8 mouse cellular contexts compared by ENCODE assay signal in genomic region chr19:7420108-7420507, GRCm38 (mm10). TPM values are rescaled to one million over a fixed set of nuclear protein-coding genes. Genes with fewer than 3 reads are reported as not detected.
DNase-seq lines count a peak whose midpoint lies in the region; ATAC-seq and TF ChIP-seq lines count a peak whose summit lies in the region.
"Had no signal": no experiment of that assay in that cellular context is flagged by ENCODE, and none has a peak within 500 bp of the region (broad histone marks: within the 10 kb centered on the region; RNA-seq: fewer than 3 reads in every experiment).

No protein-coding gene starts in this region.

- H3K4me2 ChIP-seq in liver, embryonic 11.5 days, result peak overlapping the region; percentile 95
- no peak overlapping the region for H3K4me2 ChIP-seq in liver, postnatal 0 days (ENCODE audit: low read depth, low read length)
- peak overlapping the region; percentile 76 for H3K4me2 ChIP-seq in hindbrain, embryonic 12.5 days (replicated peaks)
- H3K4me2 ChIP-seq in midbrain, embryonic 15.5 days, result peak overlapping the region; percentile 72

- no peak for TF ChIP-seq EP300 in liver, postnatal 0 days (IDR thresholded peaks at IDR 0.05; ENCODE audit: low read depth)

- no peak for DNase-seq in liver, embryonic 11.5 days (ENCODE audit: low spot score)
- DNase-seq in liver, postnatal 0 days, result no peak
- no peak for DNase-seq in forebrain, embryonic 10.5 days (ENCODE audit: extremely low spot score, low spot score)
- DNase-seq in ovary, postnatal 14 days (ENCODE audit: low spot score), result no peak
- no peak for DNase-seq in left cerebral cortex, adult 18-20 months (ENCODE audit: low spot score in 2 of 2)
- DNase-seq: lung, adult 2 months had no signal

- H3K27me3 ChIP-seq in liver, embryonic 11.5 days (replicated peaks; ENCODE audit: control insufficient read depth, insufficient read depth, low read length), result peaks cover 12% of the 10 kb centered on the region
- H3K27me3 ChIP-seq in liver, postnatal 0 days (ENCODE audit: insufficient read depth, low read length), result peaks cover 23% of the 10 kb centered on the region
- H3K27me3 ChIP-seq in forebrain, embryonic 10.5 days (ENCODE audit: poor library complexity, severe bottlenecking), result peaks cover 60% of the 10 kb centered on the region
- H3K27me3 ChIP-seq in hindbrain, embryonic 12.5 days, result no peaks in the 10 kb centered on the region; the same call in 1 of the 2 replicates
- H3K27me3 ChIP-seq in midbrain, embryonic 15.5 days (replicated peaks), result no peaks in the 10 kb centered on the region

- H3K36me3 ChIP-seq in liver, embryonic 11.5 days (ENCODE audit: control insufficient read depth, insufficient read depth, low read length), result peaks cover 30% of the 10 kb centered on the region
- H3K36me3 ChIP-seq in liver, postnatal 0 days (replicated peaks; ENCODE audit: insufficient read depth, low read length), result no peaks in the 10 kb centered on the region
- peaks cover 60% of the 10 kb centered on the region for H3K36me3 ChIP-seq in forebrain, embryonic 10.5 days (replicated peaks)
- peaks cover 48% of the 10 kb centered on the region for H3K36me3 ChIP-seq in hindbrain, embryonic 12.5 days
- no peaks in the 10 kb centered on the region for H3K36me3 ChIP-seq in midbrain, embryonic 15.5 days (replicated peaks)

- H3K4me3 ChIP-seq in liver, embryonic 11.5 days (ENCODE audit: low read depth, low read length), result peak overlapping the region; percentile 96; the same call in 1 of the 2 replicates
- H3K4me3 ChIP-seq in liver, postnatal 0 days (ENCODE audit: low read depth, low read length), result no peak overlapping the region
- peak overlapping the region; percentile 88 for H3K4me3 ChIP-seq in forebrain, embryonic 10.5 days
- H3K4me3 ChIP-seq in hindbrain, embryonic 12.5 days, result peak overlapping the region; percentile 89
- peak overlapping the region; percentile 83 for H3K4me3 ChIP-seq in midbrain, embryonic 15.5 days

- 0 out of 2 replicates have a peak overlapping the region, but pooled peaks have one; percentile 1 for H3K9ac ChIP-seq in liver, embryonic 11.5 days (ENCODE audit: low read depth, low read length)
- no peak overlapping the region for H3K9ac ChIP-seq in liver, postnatal 0 days (replicated peaks)
- peak overlapping the region; percentile 99 for H3K9ac ChIP-seq in hindbrain, embryonic 12.5 days
- peak overlapping the region; percentile 89 for H3K9ac ChIP-seq in midbrain, embryonic 15.5 days

- no peak for TF ChIP-seq CTCF in liver, postnatal 0 days (IDR thresholded peaks at IDR 0.05; ENCODE audit: low read depth)

- peaks cover 49% of the 10 kb centered on the region for H3K4me1 ChIP-seq in liver, embryonic 11.5 days (replicated peaks; ENCODE audit: control insufficient read depth, insufficient read depth, low read length)
- H3K4me1 ChIP-seq in liver, postnatal 0 days (ENCODE audit: insufficient read depth), result peaks cover 27% of the 10 kb centered on the region
- H3K4me1 ChIP-seq in forebrain, embryonic 10.5 days, result peaks cover 80% of the 10 kb centered on the region
- peaks cover 68% of the 10 kb centered on the region for H3K4me1 ChIP-seq in hindbrain, embryonic 12.5 days
- peaks cover 73% of the 10 kb centered on the region for H3K4me1 ChIP-seq in midbrain, embryonic 15.5 days

- 71% methylated on average over 12 of the region's 12 CpGs for WGBS in liver, embryonic 11.5 days
- 68% methylated on average over 12 of the region's 12 CpGs for WGBS in liver, postnatal 0 days (ENCODE audit: insufficient replicate concordance)
- 72% methylated on average over 12 of the region's 12 CpGs for WGBS in forebrain, embryonic 10.5 days
- WGBS in hindbrain, embryonic 12.5 days, result 59% methylated on average over 12 of the region's 12 CpGs
- WGBS in midbrain, embryonic 15.5 days, result 49% methylated on average over 12 of the region's 12 CpGs

- ATAC-seq in liver, embryonic 11.5 days (replicated peaks; ENCODE audit: low FRiP score), result no peak
- no peak for ATAC-seq in liver, postnatal 0 days
- ATAC-seq in hindbrain, embryonic 12.5 days (ENCODE audit: low FRiP score), result no peak
- ATAC-seq in midbrain, embryonic 15.5 days (replicated peaks), result no peak

- H3K9me3 ChIP-seq in liver, embryonic 11.5 days (ENCODE audit: control insufficient read depth, low read length), result no peaks in the 10 kb centered on the region
- H3K9me3 ChIP-seq in liver, postnatal 0 days (ENCODE audit: low read length), result no peaks in the 10 kb centered on the region
- no peaks in the 10 kb centered on the region for H3K9me3 ChIP-seq in forebrain, embryonic 10.5 days
- no peaks in the 10 kb centered on the region for H3K9me3 ChIP-seq in hindbrain, embryonic 12.5 days (replicated peaks)
- no peaks in the 10 kb centered on the region for H3K9me3 ChIP-seq in midbrain, embryonic 15.5 days

- no peak overlapping the region for H3K27ac ChIP-seq in liver, embryonic 11.5 days (ENCODE audit: low read depth, low read length)
- no peak overlapping the region for H3K27ac ChIP-seq in liver, postnatal 0 days (ENCODE audit: low read depth)
- 0 out of 2 replicates have a peak overlapping the region, but pooled peaks have one; percentile 48 for H3K27ac ChIP-seq in forebrain, embryonic 10.5 days
- peak overlapping the region; percentile 99 for H3K27ac ChIP-seq in hindbrain, embryonic 12.5 days
- H3K27ac ChIP-seq in midbrain, embryonic 15.5 days, result peak overlapping the region; percentile 99

RNA-seq across cellular contexts. Expression of gene 2700081O15Rik, which starts 2.7 kb away (rescaled TPM):
- polyA plus RNA-seq in liver, embryonic 11.5 days (2014; fragmentation: Nextera tagmentation; extraction: Ambion mirVana), result 3.5 and 4.8 TPM in 2 replicates
- polyA plus RNA-seq in liver, postnatal 0 days (2015; fragmentation: Nextera tagmentation; extraction: Ambion mirVana), result 0.58 and 0.75 TPM in 2 replicates
- 5.2 TPM in 2 replicates for polyA plus RNA-seq in forebrain, embryonic 10.5 days (2016; fragmentation: Nextera tagmentation; extraction: Ambion mirVana)
- polyA plus RNA-seq in hindbrain, embryonic 12.5 days (2016; fragmentation: Nextera tagmentation; extraction: Ambion mirVana), result 18.0 and 20.1 TPM in 2 replicates
- 15.9 and 16.0 TPM in 2 replicates for polyA plus RNA-seq in midbrain, embryonic 15.5 days (2015; fragmentation: Nextera tagmentation; extraction: Ambion mirVana)
- 10 to 100 TPM; 29.5 to 31.1 TPM for total RNA-seq in left cerebral cortex, adult 18-20 months (2021)

RNA-seq across cellular contexts. Expression of gene Spindoc, which starts 37.3 kb away (rescaled TPM):
- polyA plus RNA-seq in liver, embryonic 11.5 days (2014; fragmentation: Nextera tagmentation; extraction: Ambion mirVana), result 16.2 and 16.7 TPM in 2 replicates
- 2.2 and 3.6 TPM in 2 replicates for polyA plus RNA-seq in liver, postnatal 0 days (2015; fragmentation: Nextera tagmentation; extraction: Ambion mirVana)
- 44.5 and 45.0 TPM in 2 replicates for polyA plus RNA-seq in forebrain, embryonic 10.5 days (2016; fragmentation: Nextera tagmentation; extraction: Ambion mirVana)
- polyA plus RNA-seq in hindbrain, embryonic 12.5 days (2016; fragmentation: Nextera tagmentation; extraction: Ambion mirVana), result 37.8 and 44.1 TPM in 2 replicates
- polyA plus RNA-seq in midbrain, embryonic 15.5 days (2015; fragmentation: Nextera tagmentation; extraction: Ambion mirVana), result 35.6 and 40.3 TPM in 2 replicates
- 10 to 100 TPM; 29.1 to 30.8 TPM for total RNA-seq in left cerebral cortex, adult 18-20 months (2021)

Comparison
In these comparisons a context has a peak if more than half of its experiments do, and no peak if none do; other contexts are left out.
1. H3K27ac ChIP-seq: peak in forebrain, embryonic 10.5 days (single experiment), hindbrain, embryonic 12.5 days (single experiment) and midbrain, embryonic 15.5 days (single experiment); none in liver, embryonic 11.5 days (single experiment) and liver, postnatal 0 days (single experiment).